Mouse (Mus musculus) stomach, embryonic 14.5 days (tissue): ENCODE measurements around the gene Bms1. TPM values are rescaled to one million over a fixed set of nuclear protein-coding genes. Genes with fewer than 3 reads are reported as not detected.

Experiments used
- ATAC-seq: fragments of 200-750 bp; cut with Nextera tagmentation; 2 replicates; pipeline ENCODE4 v1.8.0; 2017; ENCODE audit warnings: low read depth, moderate TSS enrichment; ENCODE audit not compliant: insufficient number of reproducible peaks, insufficient read depth, low FRiP score
- H3K27ac ChIP-seq: fragments of 300-500 bp; sonication (generic); 2 replicates; pipeline ENCODE4 v1.5.1; 2014; ENCODE audit warnings: mild to moderate bottlenecking, low read length, moderate library complexity, mixed read lengths
- H3K27me3 ChIP-seq: fragments of 300-500 bp; sonication (generic); 2 replicates; pipeline ENCODE4 v1.6.1; 2014; ENCODE audit warnings: low read length, control low read depth, mixed read lengths; ENCODE audit not compliant: control insufficient read depth, insufficient read depth
- H3K36me3 ChIP-seq: fragments of 300-500 bp; sonication (generic); 2 replicates; pipeline ENCODE4 v1.6.1; 2014; ENCODE audit warnings: mild to moderate bottlenecking, control low read depth, low read length, moderate library complexity, mixed read lengths; ENCODE audit not compliant: control insufficient read depth, insufficient read depth
- H3K4me1 ChIP-seq: fragments of 300-500 bp; sonication (generic); 2 replicates; pipeline ENCODE4 v1.6.1; 2014; ENCODE audit warnings: low read length, control low read depth, mixed read lengths; ENCODE audit not compliant: control insufficient read depth, insufficient read depth
- H3K4me2 ChIP-seq: fragments of 300-500 bp; sonication (generic); replicated peaks from 2 replicates; pipeline ENCODE4 v1.6.1; 2014; ENCODE audit warnings: low read depth, low read length, control low read depth
- H3K4me3 ChIP-seq: fragments of 300-500 bp; sonication (generic); 2 replicates; pipeline ENCODE4 v1.5.1; 2014; ENCODE audit warnings: low read depth, low read length, control low read depth
- H3K9ac ChIP-seq: fragments of 300-500 bp; sonication (generic); replicated peaks from 2 replicates; pipeline ENCODE4 v1.6.1; 2014; ENCODE audit warnings: low read depth, mild to moderate bottlenecking, control low read depth, low read length, moderate library complexity, mixed read lengths
- H3K9me3 ChIP-seq: fragments of 300-500 bp; sonication (generic); 2 replicates; pipeline ENCODE4 v1.6.1; 2016; ENCODE audit warnings: low read depth, low read length, control low read depth; ENCODE audit not compliant: control insufficient read depth
- WGBS: fragments of 180-500 bp; shearing (Covaris S2); extraction: QIAGEN DNeasy Blood & Tissue Kit; methylation state at CpG from one replicate; pipeline ENCODE4 v1.1.7; 2014; 5-methylcytosine and 5-hydroxymethylcytosine counted together
- polyA plus RNA-seq: library from polyadenylated mRNA; unstranded; fragments of >200 nt; fragmentation: Nextera tagmentation; extraction: Ambion mirVana; gene quantifications from 2 replicates; pipeline ENCODE4 v1.2.1, GENCODE M21; 2014

Gene Bms1
- polyA plus RNA-seq, 1 experiment from 2014 or later = 30.4 TPM

DNA sequence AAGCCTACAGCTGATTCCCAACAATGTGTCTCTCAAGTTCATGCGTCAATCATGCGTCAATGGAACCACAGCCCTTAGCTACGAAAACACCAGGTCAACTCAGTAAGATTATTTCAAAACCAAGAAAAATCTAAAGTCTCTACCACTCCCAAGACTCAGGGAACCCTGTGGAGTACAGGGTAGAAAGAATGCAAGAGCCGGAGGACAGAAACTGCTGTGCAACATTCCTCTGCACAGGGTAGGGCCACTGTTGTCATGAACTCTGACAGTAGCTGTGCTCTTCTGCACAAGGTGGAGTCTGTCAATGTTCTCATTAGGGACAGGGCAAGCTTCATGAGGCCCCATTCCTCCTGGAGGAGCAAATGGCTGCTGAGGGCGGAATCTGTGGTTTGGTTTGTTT lies 10.8 kb downstream of the Bms1 start:
- H3K9ac ChIP-seq = no peak overlapping the region
- H3K36me3 ChIP-seq = peaks cover 70% of the 10 kb centered on the region
- H3K4me2 ChIP-seq = no peak overlapping the region
- ATAC-seq = no peak
- H3K4me1 ChIP-seq = no peaks in the 10 kb centered on the region
- H3K27me3 ChIP-seq = no peaks in the 10 kb centered on the region
- no peaks in the 10 kb centered on the region for H3K9me3 ChIP-seq
- no peak overlapping the region for H3K27ac ChIP-seq
- no peak overlapping the region for H3K4me3 ChIP-seq
- WGBS = 91% methylated on average over 5 of the region's 5 CpGs

DNA sequence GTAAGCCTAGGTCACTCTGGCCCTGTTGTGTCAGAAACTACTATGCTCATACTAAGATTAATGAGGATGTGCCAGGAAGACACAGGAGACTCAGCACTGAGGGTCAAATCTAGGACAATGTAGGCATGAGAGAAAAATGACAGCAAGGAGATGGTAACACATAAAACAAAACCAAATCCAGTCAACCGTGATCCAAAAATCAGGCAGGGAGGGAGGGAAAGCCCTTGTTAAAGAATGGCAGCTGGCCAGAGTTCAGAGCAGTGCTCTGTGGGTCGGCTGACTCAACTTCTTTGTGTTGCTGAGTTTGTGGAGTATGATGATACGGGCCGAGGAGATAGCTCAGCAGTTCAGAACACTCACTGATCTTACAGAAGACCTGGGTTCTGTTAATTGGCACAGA lies 12.9 kb downstream of the Bms1 start:
- Histone ChIP-seq H3K9ac (no peak overlapping the region), H3K9me3 (no peaks in the 10 kb centered on the region), H3K4me1 (no peaks in the 10 kb centered on the region), H3K36me3 (peaks cover 58% of the 10 kb centered on the region), H3K27ac (no peak overlapping the region), H3K27me3 (no peaks in the 10 kb centered on the region), H3K4me2 (no peak overlapping the region), H3K4me3 (no peak overlapping the region)
- 78% methylated on average over 4 of the region's 4 CpGs for WGBS
- no peak for ATAC-seq

DNA sequence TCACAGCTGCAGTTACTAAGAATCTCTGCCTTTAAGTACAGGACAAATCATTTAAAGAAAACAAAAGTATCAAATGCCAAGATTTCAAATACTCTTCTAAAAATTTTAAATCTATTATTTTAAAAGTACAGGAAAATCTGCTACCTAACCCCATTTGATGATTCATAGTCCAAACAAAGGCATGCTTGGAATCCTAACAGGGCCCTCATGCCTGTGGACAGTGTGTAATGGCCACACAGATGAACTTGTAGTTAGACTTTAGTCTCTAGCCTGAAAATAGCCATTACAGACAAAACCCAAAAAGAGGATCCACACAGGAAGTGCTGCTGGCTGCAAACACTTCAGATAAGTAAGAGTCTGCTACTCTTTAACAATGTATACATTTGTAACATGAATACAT lies 28.5 kb downstream of the Bms1 start:
- no peaks in the 10 kb centered on the region for H3K27me3 ChIP-seq
- no peak overlapping the region for H3K27ac ChIP-seq
- H3K9me3 ChIP-seq = no peaks in the 10 kb centered on the region
- no peaks in the 10 kb centered on the region for H3K4me1 ChIP-seq
- no peak overlapping the region for H3K4me2 ChIP-seq
- H3K9ac ChIP-seq = no peak overlapping the region
- ATAC-seq = no peak
- no peak overlapping the region for H3K4me3 ChIP-seq
- H3K36me3 ChIP-seq = peaks cover 56% of the 10 kb centered on the region

DNA sequence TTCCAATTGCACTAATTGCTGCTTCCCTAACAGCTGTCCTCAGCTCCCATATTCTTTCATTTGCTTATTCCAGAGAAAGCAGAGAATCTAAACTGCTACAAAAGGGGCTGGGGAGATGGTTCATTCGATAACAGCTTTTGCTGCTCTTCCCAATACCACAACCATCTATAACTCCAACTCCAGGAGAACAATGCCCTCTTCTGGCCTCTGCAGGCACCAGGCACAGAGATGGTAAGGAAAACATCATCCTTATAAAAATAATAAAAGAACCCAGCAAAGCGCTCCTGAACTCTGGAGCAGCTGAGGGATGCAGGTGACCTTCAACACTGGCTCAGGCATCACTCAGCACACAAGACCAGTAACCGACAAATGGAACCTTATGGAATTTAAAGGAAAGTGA lies 33.3 kb downstream of the Bms1 start:
- H3K36me3 ChIP-seq = peaks cover 30% of the 10 kb centered on the region
- WGBS = 90% methylated on average over 3 of the region's 3 CpGs

DNA sequence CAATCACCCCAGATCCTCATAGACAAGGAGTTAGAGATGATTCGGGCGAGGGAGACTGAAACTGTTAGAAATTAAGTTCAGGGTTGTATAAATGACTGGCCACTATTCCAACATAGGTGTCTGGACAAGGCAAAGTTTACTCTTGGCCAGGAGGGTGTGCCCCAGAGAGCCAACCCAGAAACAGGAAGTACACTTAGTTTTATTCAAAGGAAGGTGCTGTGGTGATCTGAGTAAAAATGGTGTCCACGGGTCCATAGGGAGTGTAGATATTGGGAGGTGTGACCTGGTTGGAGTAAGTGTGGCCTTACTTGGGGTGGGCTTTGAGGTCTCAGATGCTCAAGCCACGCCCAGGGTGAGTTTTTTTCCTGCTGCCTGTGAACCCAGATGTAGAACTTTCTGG lies 38.0 kb downstream of the Bms1 start:
- peaks cover 14% of the 10 kb centered on the region for H3K36me3 ChIP-seq
- no peaks in the 10 kb centered on the region for H3K4me1 ChIP-seq
- H3K4me2 ChIP-seq = no peak overlapping the region
- no peak overlapping the region for H3K27ac ChIP-seq
- 81% methylated on average over 4 of the region's 4 CpGs for WGBS
- H3K9me3 ChIP-seq = no peaks in the 10 kb centered on the region
- no peak overlapping the region for H3K9ac ChIP-seq
- no peak overlapping the region for H3K4me3 ChIP-seq
- no peaks in the 10 kb centered on the region for H3K27me3 ChIP-seq
- no peak for ATAC-seq

More for the DNA sequence above, 33.3 kb downstream of the Bms1 start:
- Histone ChIP-seq H3K9ac (no peak overlapping the region), H3K4me3 (no peak overlapping the region), H3K27ac (no peak overlapping the region), H3K9me3 (no peaks in the 10 kb centered on the region), H3K4me1 (no peaks in the 10 kb centered on the region), H3K27me3 (no peaks in the 10 kb centered on the region), H3K4me2 (no peak overlapping the region)
- no peak for ATAC-seq

DNA sequence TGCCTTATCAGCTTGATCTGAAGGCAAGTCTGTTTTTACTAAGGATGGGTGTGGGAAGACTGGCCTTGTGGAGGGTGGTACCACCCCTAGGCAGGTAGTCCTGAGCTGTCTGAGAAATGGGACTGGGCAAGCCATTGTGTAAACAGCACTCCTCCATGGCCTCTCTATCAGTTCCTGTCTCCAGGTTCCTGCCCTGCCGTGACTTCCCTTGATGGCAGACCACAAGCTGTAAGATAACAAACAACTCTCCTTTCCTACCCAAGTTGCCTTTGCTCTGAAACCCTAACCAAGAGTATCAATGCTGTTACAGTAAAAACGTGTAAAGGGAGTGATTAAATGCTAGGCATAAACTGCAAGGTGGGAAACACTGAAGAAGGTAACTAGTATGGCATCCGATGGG lies 38.6 kb downstream of the Bms1 start:
- H3K4me1 ChIP-seq = no peaks in the 10 kb centered on the region
- H3K9me3 ChIP-seq = no peaks in the 10 kb centered on the region
- peaks cover 14% of the 10 kb centered on the region for H3K36me3 ChIP-seq
- ATAC-seq = no peak
- H3K9ac ChIP-seq = no peak overlapping the region
- H3K4me2 ChIP-seq = no peak overlapping the region
- H3K27me3 ChIP-seq = no peaks in the 10 kb centered on the region
- no peak overlapping the region for H3K4me3 ChIP-seq
- H3K27ac ChIP-seq = no peak overlapping the region
- WGBS = 51% methylated on average over 3 of the region's 3 CpGs

DNA sequence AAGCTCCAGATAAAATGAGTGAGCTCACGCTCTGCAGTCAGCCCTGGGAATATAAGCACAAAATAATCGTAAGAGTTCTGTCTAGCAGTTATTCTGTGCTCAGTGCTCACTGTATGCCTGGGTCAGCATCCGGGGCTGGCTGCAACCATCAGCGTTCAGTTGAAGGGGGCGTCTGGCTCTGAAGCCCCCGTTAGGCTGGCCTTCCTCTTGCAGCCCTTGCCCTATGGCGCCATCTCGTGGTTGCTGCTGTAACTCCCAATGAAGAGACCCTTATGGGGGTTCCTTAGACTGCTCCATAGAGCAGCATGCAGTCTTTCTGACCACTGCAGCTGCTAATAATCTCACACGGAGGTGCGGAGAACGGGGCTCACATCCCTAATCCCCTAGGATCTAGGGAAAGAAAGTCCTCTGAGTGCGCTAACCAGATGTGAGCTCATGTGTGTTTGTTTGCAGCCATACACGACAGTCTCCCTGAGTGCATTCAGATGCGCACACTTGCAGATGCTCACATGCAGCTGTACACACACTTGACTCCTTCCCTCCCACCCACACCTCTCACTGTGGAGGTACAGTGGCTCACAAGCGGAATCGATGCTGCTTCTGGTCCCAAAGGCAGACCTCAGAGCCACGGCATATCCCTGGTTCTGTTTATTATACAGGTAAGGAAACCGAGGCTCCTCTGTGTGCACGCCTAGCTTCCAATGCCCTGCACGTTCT lies 39.7 kb downstream of the Bms1 start:
- Histone ChIP-seq H3K27me3 (no peaks in the 10 kb centered on the region), H3K4me3 (no peak overlapping the region), H3K9ac (no peak overlapping the region), H3K9me3 (no peaks in the 10 kb centered on the region), H3K36me3 (peaks cover 14% of the 10 kb centered on the region), H3K4me2 (no peak overlapping the region), H3K27ac (no peak overlapping the region), H3K4me1 (no peaks in the 10 kb centered on the region)
- 32% methylated on average over 20 of the region's 20 CpGs for WGBS
- ATAC-seq = no peak

DNA sequence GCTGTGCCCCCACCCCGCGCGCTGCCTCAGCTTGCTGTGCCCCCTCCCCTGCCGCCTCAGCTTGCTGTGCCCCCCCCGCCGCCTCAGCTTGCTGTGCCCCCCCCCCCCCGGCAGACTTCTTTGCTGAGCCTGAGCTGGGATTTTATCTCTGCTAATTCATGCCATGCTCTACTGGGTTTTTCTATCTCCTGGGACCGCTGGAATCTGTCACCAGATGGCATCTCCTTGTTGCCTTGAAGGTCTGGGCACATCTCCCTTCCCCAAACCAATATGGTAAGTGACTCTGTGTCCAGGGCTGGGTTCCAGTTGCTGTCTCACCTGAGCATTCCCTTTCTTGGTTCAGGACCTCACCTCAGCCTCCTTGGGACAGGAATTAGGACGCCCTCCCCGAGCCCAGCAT lies 41.7 kb downstream of the Bms1 start:
- Histone ChIP-seq H3K4me1 (no peaks in the 10 kb centered on the region), H3K27me3 (no peaks in the 10 kb centered on the region), H3K4me3 (no peak overlapping the region), H3K4me2 (no peak overlapping the region), H3K9me3 (no peaks in the 10 kb centered on the region), H3K9ac (no peak overlapping the region), H3K36me3 (no peaks in the 10 kb centered on the region), H3K27ac (no peak overlapping the region)
- 52% methylated on average over 10 of the region's 10 CpGs for WGBS
- ATAC-seq = no peak

DNA sequence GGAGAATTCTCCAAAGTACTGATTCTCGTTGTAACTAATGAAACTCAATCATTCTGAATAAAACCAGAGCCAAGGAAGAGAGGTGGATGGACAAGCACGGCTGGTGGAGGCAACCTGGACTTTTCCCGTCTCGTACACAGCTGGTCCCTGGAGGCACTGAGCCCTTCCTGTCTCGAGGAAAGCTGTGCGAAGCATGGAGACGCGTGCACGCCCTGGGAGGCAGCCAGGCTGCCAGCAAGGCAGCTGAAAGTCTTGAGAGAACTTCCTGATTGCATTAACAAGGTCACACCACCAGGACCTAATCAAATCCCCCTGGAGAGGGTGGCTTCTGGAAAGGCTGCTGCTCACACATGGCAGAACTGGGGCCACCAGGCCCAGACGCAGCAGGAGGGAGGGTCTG lies 43.3 kb downstream of the Bms1 start:
- WGBS = 28% methylated on average over 10 of the region's 10 CpGs
- ATAC-seq = 0 out of 2 replicates have a peak, but pooled peaks have one; percentile 20
- Histone ChIP-seq H3K4me1 (no peaks in the 10 kb centered on the region), H3K9me3 (no peaks in the 10 kb centered on the region), H3K4me2 (no peak overlapping the region), H3K9ac (no peak overlapping the region), H3K27ac (no peak overlapping the region), H3K36me3 (no peaks in the 10 kb centered on the region), H3K27me3 (no peaks in the 10 kb centered on the region), H3K4me3 (no peak overlapping the region)
